Mouse (Mus musculus): ENCODE results near the gene Wiz.
A peak's percentile ranks its signal among the peaks of the same experiment; 100 is the strongest.

The Wiz gene

DNA sequence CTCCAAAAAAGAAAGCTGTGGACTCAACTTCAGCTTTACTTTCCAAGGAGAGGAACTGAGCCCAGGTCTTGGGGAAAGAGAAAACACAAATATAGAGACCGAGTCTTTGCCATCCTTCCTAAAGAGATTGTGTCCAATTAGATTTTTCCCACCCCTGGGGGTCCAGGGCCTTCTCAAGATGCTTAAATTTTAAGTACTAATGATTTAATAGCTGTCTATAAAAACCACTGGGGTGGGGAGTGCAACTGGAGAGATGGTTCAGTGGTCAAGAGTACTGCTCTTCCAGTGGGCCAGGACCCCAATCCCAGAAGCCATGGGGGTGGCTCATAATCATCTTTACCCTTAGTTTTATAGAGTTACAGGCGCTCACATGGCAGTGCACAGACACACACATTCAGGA is 40.8 kb downstream of the Wiz start:
- DNase-seq, result no peak

DNA sequence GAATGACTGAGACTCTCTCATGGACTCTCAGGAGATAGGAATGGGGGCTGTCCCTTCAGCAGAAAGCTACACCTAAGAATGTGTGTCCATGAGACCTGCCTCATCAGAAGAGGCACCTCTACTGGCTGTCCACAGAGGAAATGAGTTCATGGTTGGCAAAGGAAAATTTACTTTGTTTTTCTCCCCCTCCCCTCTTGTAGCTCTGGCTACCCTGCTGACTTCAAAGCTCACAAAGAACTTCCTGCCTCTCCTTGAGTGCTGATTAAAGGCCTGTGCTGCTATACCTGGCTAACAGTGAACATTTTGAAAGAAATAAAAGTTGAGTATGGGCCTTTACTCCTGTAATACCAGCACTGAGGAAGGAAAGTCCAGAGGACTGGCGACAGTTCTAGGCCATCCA is 48.1 kb downstream of the Wiz start:
- DNase-seq, result no peak

DNA sequence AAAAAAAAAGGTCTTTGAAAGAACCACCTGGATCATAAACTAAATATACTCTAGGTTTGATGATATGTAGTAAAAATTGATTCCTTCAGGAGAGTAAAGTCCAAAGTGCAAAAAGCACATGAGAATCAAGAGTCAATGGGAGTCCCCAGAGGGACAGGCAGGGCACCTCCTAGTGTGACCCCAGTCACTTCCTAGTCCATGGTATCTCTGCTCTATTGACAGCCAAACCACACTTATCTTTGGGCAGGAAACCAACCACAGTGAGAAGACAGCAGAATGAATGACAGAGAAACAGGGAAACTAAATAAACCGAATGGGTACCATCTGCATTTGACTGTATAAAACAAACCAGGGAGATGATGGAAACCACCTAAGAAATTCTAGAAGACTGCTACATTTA is 49.1 kb downstream of the Wiz start:
- no peak for DNase-seq

- DNase-seq, result no peak
Measured at GRCm38 (mm10) chr17:32335869-32336268, 53.4 kb downstream of the Wiz start.

DNA sequence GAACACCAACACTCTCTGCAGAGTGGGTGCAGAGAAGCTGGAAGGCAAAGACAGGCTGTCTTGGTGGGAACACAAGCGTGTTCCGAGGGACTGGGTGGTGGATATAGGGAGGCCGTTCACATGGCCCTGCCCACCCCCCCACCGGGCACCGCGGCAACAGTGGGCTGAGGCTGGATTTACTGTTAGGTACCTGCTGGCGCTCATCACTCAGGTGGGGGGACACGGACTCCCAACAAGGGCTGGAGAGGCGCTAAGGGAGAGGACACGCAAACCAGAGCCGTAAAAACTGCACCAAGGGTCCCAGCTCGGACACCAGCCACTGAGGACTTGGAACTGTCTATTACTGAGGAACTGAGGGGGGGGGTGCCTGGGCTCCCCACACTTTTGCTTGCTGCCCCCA is 54.3 kb downstream of the Wiz start:
- DNase-seq, result no peak

GRCm38 (mm10) chr17:32333675-32334303 is 55.5 kb downstream of the Wiz start:
- no peak for DNase-seq

DNA sequence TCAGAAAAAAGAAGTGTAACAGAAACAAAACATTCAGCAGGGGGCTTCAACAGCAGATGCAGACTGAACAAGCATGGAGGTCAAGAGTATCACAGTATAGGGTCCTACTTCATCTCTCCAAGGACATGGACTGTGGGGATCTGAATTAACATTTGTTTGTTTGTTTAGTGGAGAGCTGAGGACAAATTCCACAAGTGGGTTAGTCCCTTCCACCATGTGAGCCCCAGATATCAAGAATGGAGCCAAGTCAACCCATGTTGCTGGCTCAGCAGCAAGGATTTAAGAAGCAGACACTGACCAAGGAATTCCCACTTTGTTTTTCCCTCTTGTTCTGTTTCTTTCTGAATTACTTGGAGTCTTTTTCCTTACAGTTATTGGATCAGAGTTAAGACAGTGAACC is 61.7 kb downstream of the Wiz start:
- DNase-seq, result no peak

GRCm38 (mm10) chr17:32322809-32323208 is 66.4 kb downstream of the Wiz start:
- no peak for DNase-seq

DNA sequence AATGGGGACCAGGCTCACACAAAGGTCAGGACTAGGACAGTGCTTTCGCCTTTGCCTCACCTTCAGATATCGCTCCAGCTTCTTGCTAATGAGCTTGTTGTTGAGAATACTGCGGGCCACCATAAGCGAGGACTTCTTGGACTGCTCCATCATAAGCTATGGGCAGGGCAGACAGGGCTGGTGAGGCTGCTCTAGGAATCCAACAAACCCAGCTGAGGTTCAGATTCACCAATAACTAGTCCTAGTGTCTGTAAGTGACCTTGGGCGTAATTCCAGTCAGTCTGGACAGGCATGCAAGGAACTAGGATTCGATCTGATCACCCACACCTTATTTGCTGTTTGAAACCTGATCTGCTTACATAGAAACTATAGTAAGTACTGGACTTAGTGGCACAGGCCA is 67.4 kb downstream of the Wiz start:
- DNase-seq, result no peak

GRCm38 (mm10) chr17:32321390-32321734 is 67.9 kb downstream of the Wiz start:
- no peak for DNase-seq

DNA sequence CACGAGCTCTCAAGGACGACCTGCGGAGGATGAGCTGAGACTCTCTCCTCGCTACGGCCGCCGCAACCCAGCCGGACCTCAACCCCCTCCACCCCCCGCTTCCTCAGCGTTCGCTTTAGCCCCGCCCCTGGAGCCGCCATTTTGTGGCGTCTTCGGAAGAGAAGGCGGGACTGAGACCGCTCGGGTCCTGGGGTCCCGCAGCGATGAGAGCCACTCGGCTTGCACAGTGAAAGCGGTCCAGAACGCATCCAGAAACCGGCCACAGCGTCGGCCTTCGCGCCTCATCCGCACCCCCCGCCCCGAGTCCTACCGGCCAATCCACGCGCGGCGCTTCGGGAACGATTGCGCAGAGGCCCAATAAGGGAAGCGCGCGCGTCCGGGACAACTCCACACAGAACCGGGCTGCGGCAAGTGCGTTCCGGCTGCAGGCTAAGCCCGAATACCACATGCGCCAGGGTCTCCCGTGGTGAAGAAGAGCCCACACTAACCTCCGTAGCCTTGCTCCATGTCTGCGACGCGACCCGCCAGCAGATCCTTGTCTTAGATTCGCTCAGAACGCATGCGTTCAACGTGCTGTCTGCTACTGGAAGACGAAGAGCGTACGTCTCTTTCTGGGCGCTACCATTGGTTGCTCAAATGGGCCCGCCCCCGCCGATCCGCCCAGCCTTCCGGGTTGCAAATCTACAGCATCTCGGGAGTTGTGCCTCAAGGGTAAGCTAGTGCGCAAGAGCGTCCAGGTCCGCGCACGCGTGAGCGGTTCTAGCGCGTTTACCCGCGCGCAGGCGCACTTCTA is 68.4 kb downstream of the Wiz start, which contains the start of gene Akap8:
Akap8 (minus strand) TSS at position 642 of the 793 bp plus-strand sequence.
- DNase-seq, result peak; percentile 98 to 99

- no peak for DNase-seq
Measured at GRCm38 (mm10) chr17:32319950-32320349, 69.3 kb downstream of the Wiz start.

GRCm38 (mm10) chr17:32317708-32318107 is 71.5 kb downstream of the Wiz start:
- no peak for DNase-seq

- no peak for DNase-seq
Measured at GRCm38 (mm10) chr17:32317032-32317431, 72.2 kb downstream of the Wiz start.

GRCm38 (mm10) chr17:32315560-32315959 is 73.7 kb downstream of the Wiz start:
- DNase-seq, result no peak

GRCm38 (mm10) chr17:32313892-32314291 is 75.3 kb downstream of the Wiz start:
- no peak for DNase-seq

- no peak for DNase-seq
Measured at GRCm38 (mm10) chr17:32312801-32313200, 76.4 kb downstream of the Wiz start.

DNA sequence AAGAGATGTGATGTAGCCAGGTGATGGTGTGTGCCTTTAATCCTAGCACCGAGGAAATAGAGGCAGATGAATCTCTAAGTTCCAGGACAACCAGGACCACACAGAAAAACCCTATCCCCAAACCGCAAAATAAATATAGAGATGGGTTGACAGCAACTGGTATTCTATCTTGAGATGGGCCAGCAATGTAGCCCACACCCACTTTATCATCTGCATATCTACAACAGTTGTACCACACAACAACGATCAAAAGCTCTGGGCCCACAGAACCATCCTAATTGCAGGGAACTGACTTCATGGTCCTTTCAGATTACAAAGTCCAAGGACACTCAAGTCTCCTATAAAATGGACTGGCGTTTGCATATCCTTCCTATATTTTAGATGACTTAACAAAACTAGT is 81.3 kb downstream of the Wiz start:
- no peak for DNase-seq
